Mouse (Mus musculus) Patski (cell line): Measurements from ENCODE around the gene Lpar1. TPM values are rescaled to one million over a fixed set of nuclear protein-coding genes. Genes with fewer than 3 reads are reported as not detected.
"Not testable (repeated sequence)": the region's sequence is repeated elsewhere in the genome, so short reads cannot be mapped to it uniquely, and the experiment has no call there.

Experiments
- ATAC-seq: fragments of 100-300 bp; one replicate; pipeline ENCODE4 v1.8.0; 2021
- CTCF ChIA-PET: fragments of 350-600 bp; sonication (Branson Sonifier 250); formaldehyde crosslinking; loops from one replicate; lab custom pipeline; 2022; ENCODE audit warnings: inconsistent platforms; lab: Charles Lee
- POLR2A ChIA-PET: fragments of 350-600 bp; sonication (Branson Sonifier 250); formaldehyde crosslinking; loops from one replicate; lab custom pipeline; 2022; ENCODE audit warnings: antibody characterized with exemption, inconsistent platforms; lab: Charles Lee
- DNase-seq: peaks from one replicate; pipeline ENCODE4 v3.0.0-alpha.2; 2011; ENCODE audit warnings: low read depth, low spot score
- H3K27me3 ChIP-seq: fragments of 371-371 bp; one replicate; pipeline ENCODE4 v1.5.1; 2021
- CTCF ChIP-seq: fragments of 100-300 bp; IDR thresholded peaks from one replicate; pipeline ENCODE4 v1.5.1; 2021
- in situ Hi-C: fragments of 300-500 bp; cut with MboI; formaldehyde crosslinking; loops from 3 replicates; pipeline ENCODE4 v1.11.1; 2018; ENCODE audit warnings: low pct_unique_long_range_greater_than_20kb, mixed read lengths
- polyA plus RNA-seq: library from polyadenylated mRNA; unstranded; gene quantifications from one replicate; pipeline ENCODE4 v1.2.3, GENCODE M21; 2021

Lpar1 gene
- polyA plus RNA-seq, 1 experiment from 2014 or later, result 2.7 TPM

- ChIA-PET CTCF (no interaction called here), POLR2A (no interaction called here)
- H3K27me3 ChIP-seq, result no peaks in the 10 kb centered on the region
- ATAC-seq (no peak), DNase-seq (no peak)
- no peak for TF ChIP-seq CTCF
- in situ Hi-C loops, result loop anchor here (10.0 kb wide), 1 partner anchor 198 kb away; no protein-coding TSS in a partner anchor
These were observed 7.0 kb downstream of the Lpar1 start for GRCm38 (mm10) chr4:58546441-58547272.

GRCm38 (mm10) chr4:58545888-58546432 is 7.7 kb downstream of the Lpar1 start:
- POLR2A ChIA-PET, result no interaction called here
- DNase-seq (no peak), ATAC-seq (no peak)
- no peaks in the 10 kb centered on the region for H3K27me3 ChIP-seq
- in situ Hi-C loops, result loop anchor here (10.0 kb wide), 1 partner anchor 199 kb away; no protein-coding TSS in a partner anchor
- TF ChIP-seq CTCF, result no peak
- CTCF ChIA-PET, result no interaction called here

GRCm38 (mm10) chr4:58543171-58543570 is 10.5 kb downstream of the Lpar1 start:
- TF ChIP-seq CTCF, result no peak
- DNase-seq, result no peak
- ChIA-PET POLR2A (interaction anchor here (0.6 kb wide), 1 partner anchor 10 kb away, joined by 5 read pairs; the partner anchor contains the start of gene Lpar1), CTCF (interaction anchor here (1.3 to 1.8 kb wide), 2 partner anchors 9 to 16 kb away, joined by 4 read pairs; no protein-coding TSS in a partner anchor)
- in situ Hi-C loops, result loop anchor here (10.0 kb wide), 1 partner anchor 202 kb away; no protein-coding TSS in a partner anchor
- no peak for ATAC-seq
- no peaks in the 10 kb centered on the region for H3K27me3 ChIP-seq

- ATAC-seq, DNase-seq, H3K27me3 ChIP-seq: not testable (repeated sequence)
- CTCF ChIA-PET, result interaction anchor here (1.3 to 1.8 kb wide), 2 partner anchors 10 to 15 kb away, joined by 4 read pairs; no protein-coding TSS in a partner anchor
- POLR2A ChIA-PET, result interaction anchor here (0.6 kb wide), 1 partner anchor 11 kb away, joined by 5 read pairs; the partner anchor contains the start of gene Lpar1
- in situ Hi-C loops, result loop anchor here (10.0 kb wide), 1 partner anchor 202 kb away; no protein-coding TSS in a partner anchor
These were observed 11.0 kb downstream of the Lpar1 start for GRCm38 (mm10) chr4:58542656-58543055.

GRCm38 (mm10) chr4:58540841-58541240 is 12.9 kb downstream of the Lpar1 start:
- ChIA-PET POLR2A (no interaction called here), CTCF (no interaction called here)
- TF ChIP-seq CTCF, result no peak
- DNase-seq (no peak), ATAC-seq (no peak)
- in situ Hi-C loops, result loop anchor here (10.0 kb wide), 1 partner anchor 204 kb away; no protein-coding TSS in a partner anchor
- no peaks in the 10 kb centered on the region for H3K27me3 ChIP-seq

- DNase-seq (no peak), ATAC-seq (no peak)
- in situ Hi-C loops, result loop anchor here (10.0 kb wide), 1 partner anchor 204 kb away; no protein-coding TSS in a partner anchor
- no peaks in the 10 kb centered on the region for H3K27me3 ChIP-seq
- TF ChIP-seq CTCF, result no peak
- ChIA-PET POLR2A (interaction anchor here (0.7 kb wide), 1 partner anchor 28 kb away, joined by 3 read pairs; no protein-coding TSS in a partner anchor), CTCF (interaction anchor here (1.5 kb wide), 1 partner anchor 12 kb away, joined by 3 read pairs; no protein-coding TSS in a partner anchor)
These were observed 13.3 kb downstream of the Lpar1 start for GRCm38 (mm10) chr4:58540385-58540784.

- ATAC-seq (no peak), DNase-seq (no peak)
- ChIA-PET POLR2A (interaction anchor here (0.6 kb wide), 1 partner anchor 18 kb away, joined by 3 read pairs; no protein-coding TSS in a partner anchor), CTCF (no interaction called here)
- in situ Hi-C loops, result no loop called here
- no peak for TF ChIP-seq CTCF
- H3K27me3 ChIP-seq, result no peaks in the 10 kb centered on the region
These were observed 15.0 kb downstream of the Lpar1 start for GRCm38 (mm10) chr4:58538696-58539095.

GRCm38 (mm10) chr4:58535754-58536153 is 17.9 kb downstream of the Lpar1 start:
- ChIA-PET CTCF (no interaction called here), POLR2A (no interaction called here)
- in situ Hi-C loops, result no loop called here
- no peaks in the 10 kb centered on the region for H3K27me3 ChIP-seq
- no peak for TF ChIP-seq CTCF
- ATAC-seq (no peak), DNase-seq (no peak)

- no peak for DNase-seq
- POLR2A ChIA-PET, result no interaction called here
- TF ChIP-seq CTCF, result no peak
- H3K27me3 ChIP-seq, result no peaks in the 10 kb centered on the region
- CTCF ChIA-PET, result interaction anchor here (1.7 kb wide), 1 partner anchor 12 kb away, joined by 4 read pairs; no protein-coding TSS in a partner anchor
- ATAC-seq, result no peak
- in situ Hi-C loops, result no loop called here
These were observed 18.9 kb downstream of the Lpar1 start for GRCm38 (mm10) chr4:58534726-58535350.

- ATAC-seq (no peak), DNase-seq (no peak)
These were observed 19.5 kb downstream of the Lpar1 start for GRCm38 (mm10) chr4:58534141-58534571.

More at GRCm38 (mm10) chr4:58534141-58534571, 19.5 kb downstream of the Lpar1 start:
- no peaks in the 10 kb centered on the region for H3K27me3 ChIP-seq
- TF ChIP-seq CTCF, result no peak
- ChIA-PET POLR2A (no interaction called here), CTCF (interaction anchor here (1.7 kb wide), 1 partner anchor 11 kb away, joined by 4 read pairs; no protein-coding TSS in a partner anchor)
- in situ Hi-C loops, result no loop called here
